Mouse (Mus musculus) hindbrain, embryonic 11.5 days (tissue): ENCODE data around the gene Larp4b. TPM values are rescaled to one million over a fixed set of nuclear protein-coding genes. Genes with fewer than 3 reads are reported as not detected.

Source experiments
- ATAC-seq: fragments of 200-750 bp; cut with Nextera tagmentation; 2 replicates; pipeline ENCODE4 v1.8.0; 2017; ENCODE audit warnings: mild to moderate bottlenecking, moderate TSS enrichment, moderate library complexity; ENCODE audit not compliant: low FRiP score
- DNase-seq: peaks from one replicate; pipeline ENCODE4 v3.0.0-alpha.2; 2015; ENCODE audit warnings: low spot score
- H3K27ac ChIP-seq: fragments of 300-500 bp; sonication (generic); 2 replicates; pipeline ENCODE4 v1.5.1; 2014; ENCODE audit warnings: mild to moderate bottlenecking, low read depth, low read length
- H3K27me3 ChIP-seq: fragments of 300-500 bp; sonication (generic); 2 replicates; pipeline ENCODE4 v1.6.1; 2014; ENCODE audit warnings: mild to moderate bottlenecking, low read length, moderate library complexity, mixed read lengths; ENCODE audit not compliant: control insufficient read depth, insufficient read depth
- H3K36me3 ChIP-seq: fragments of 300-500 bp; sonication (generic); 2 replicates; pipeline ENCODE4 v1.6.1; 2014; ENCODE audit warnings: mild to moderate bottlenecking, low read length, moderate library complexity, mixed read lengths; ENCODE audit not compliant: control insufficient read depth, insufficient read depth
- H3K4me1 ChIP-seq: fragments of 300-500 bp; sonication (generic); replicated peaks from 2 replicates; pipeline ENCODE4 v1.6.1; 2014; ENCODE audit warnings: low read length, mixed read lengths; ENCODE audit not compliant: control insufficient read depth, insufficient read depth
- H3K4me2 ChIP-seq: fragments of 300-500 bp; sonication (generic); replicated peaks from 2 replicates; pipeline ENCODE4 v1.6.1; 2014; ENCODE audit warnings: mild to moderate bottlenecking, low read depth, low read length
- H3K4me3 ChIP-seq: fragments of 300-500 bp; sonication (generic); 2 replicates; pipeline ENCODE4 v1.5.1; 2014; ENCODE audit warnings: low read depth, low read length
- H3K9ac ChIP-seq: fragments of 300-500 bp; sonication (generic); 2 replicates; pipeline ENCODE4 v1.6.1; 2014; ENCODE audit warnings: low read depth, low read length
- H3K9me3 ChIP-seq: fragments of 300-500 bp; sonication (generic); 2 replicates; pipeline ENCODE4 v1.6.1; 2016; ENCODE audit warnings: low read length; ENCODE audit not compliant: control insufficient read depth
- WGBS: fragments of 180-500 bp; shearing (Covaris S2); extraction: QIAGEN DNeasy Blood & Tissue Kit; methylation state at CpG from one replicate; pipeline ENCODE4 v1.1.7; 2014; 5-methylcytosine and 5-hydroxymethylcytosine counted together
- polyA plus RNA-seq: library from polyadenylated mRNA; unstranded; fragments of >200 nt; fragmentation: Nextera tagmentation; extraction: Ambion mirVana; gene quantifications from 2 replicates; pipeline ENCODE4 v1.2.1, GENCODE M21; 2014

Gene Larp4b
- polyA plus RNA-seq, 1 experiment from 2014 or later, result 36.0 TPM

DNA sequence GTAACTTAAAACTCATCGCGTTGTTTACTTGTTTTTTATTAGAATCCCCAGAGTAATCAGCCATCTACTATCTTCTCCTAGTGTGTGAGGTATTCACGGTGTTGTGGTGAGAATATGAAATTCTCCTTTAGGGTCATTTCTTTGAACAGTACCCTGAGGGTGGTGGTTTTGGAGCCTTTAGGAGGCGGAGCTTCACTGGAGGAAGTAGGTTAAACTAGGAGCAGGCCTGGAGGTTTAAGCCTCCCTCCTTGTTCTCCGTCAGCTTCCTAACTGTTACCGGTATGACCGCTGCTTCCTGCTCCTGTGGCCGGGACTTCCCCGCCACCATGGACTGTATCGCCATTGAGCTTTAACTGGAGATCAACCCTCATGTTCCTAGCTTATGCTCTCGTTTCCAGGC lies 86.5 kb downstream of the Larp4b start:
- no peak for ATAC-seq
- Histone ChIP-seq H3K9ac (no peak overlapping the region), H3K27ac (no peak overlapping the region), H3K4me1 (no peaks in the 10 kb centered on the region), H3K27me3 (no peaks in the 10 kb centered on the region), H3K4me3 (no peak overlapping the region), H3K36me3 (no peaks in the 10 kb centered on the region), H3K4me2 (no peak overlapping the region), H3K9me3 (no peaks in the 10 kb centered on the region)
- no peak for DNase-seq
- 58% methylated on average over 11 of the region's 11 CpGs for WGBS

DNA sequence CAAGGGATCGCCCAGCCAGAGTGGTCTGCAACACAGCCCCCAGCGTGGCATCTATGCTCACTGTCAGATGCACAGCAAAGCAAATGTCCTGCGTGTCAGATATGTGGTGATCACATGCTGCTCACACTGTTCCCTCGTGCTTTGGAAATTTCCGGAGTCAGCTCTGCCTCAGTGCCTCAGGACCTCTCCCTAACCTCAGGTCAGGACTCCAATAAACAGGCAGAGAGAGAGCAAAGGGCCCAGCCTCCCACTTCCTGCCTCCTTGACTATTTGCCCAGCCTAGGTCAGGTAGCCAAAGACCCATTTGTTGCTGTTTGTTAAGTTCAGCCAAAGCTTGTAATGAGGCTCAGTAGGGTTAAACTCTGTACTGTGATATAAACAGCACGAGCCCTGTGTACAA lies 87.4 kb downstream of the Larp4b start:
- WGBS, result 79% methylated on average over 6 of the region's 6 CpGs
- Histone ChIP-seq H3K9ac (no peak overlapping the region), H3K27me3 (no peaks in the 10 kb centered on the region), H3K27ac (no peak overlapping the region), H3K4me2 (no peak overlapping the region), H3K9me3 (no peaks in the 10 kb centered on the region), H3K4me3 (no peak overlapping the region), H3K4me1 (no peaks in the 10 kb centered on the region), H3K36me3 (no peaks in the 10 kb centered on the region)
- ATAC-seq (no peak), DNase-seq (no peak)

DNA sequence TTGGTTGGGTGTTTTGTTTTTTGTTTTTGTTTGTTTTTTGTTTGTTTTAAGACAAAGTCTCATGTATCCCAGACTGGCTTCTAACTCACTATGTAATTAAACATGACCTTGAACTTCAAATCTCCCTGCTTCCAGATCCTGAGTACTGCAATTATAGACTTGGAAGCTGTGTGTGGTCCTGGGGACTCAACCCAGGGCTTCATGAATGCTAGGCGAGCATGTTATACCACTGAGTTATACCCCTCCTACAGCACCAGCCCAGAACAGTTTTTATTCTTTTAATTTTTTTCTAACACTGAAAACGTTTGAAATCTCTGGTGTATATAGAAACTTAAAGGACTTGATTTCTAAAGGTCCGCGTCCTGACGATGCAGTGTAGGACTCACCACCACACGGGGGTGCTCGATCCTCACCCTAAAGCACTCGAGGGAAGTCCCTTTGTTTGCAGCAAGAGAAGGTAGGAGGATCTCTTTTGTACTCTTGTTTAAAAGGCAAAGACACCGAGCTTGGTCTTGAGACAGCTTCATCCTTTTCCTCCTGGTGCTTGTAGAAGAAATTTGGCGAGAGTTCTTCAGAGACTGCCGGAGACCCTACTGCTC lies 88.1 kb downstream of the Larp4b start:
- WGBS, result 11% methylated on average over 11 of the region's 11 CpGs
- Histone ChIP-seq H3K4me1 (no peaks in the 10 kb centered on the region), H3K9me3 (no peaks in the 10 kb centered on the region), H3K4me3 (no peak overlapping the region), H3K9ac (no peak overlapping the region), H3K27ac (no peak overlapping the region), H3K4me2 (no peak overlapping the region), H3K36me3 (no peaks in the 10 kb centered on the region), H3K27me3 (no peaks in the 10 kb centered on the region)
- DNase-seq, result peak; percentile 87
- peak; percentile 81 for ATAC-seq

DNA sequence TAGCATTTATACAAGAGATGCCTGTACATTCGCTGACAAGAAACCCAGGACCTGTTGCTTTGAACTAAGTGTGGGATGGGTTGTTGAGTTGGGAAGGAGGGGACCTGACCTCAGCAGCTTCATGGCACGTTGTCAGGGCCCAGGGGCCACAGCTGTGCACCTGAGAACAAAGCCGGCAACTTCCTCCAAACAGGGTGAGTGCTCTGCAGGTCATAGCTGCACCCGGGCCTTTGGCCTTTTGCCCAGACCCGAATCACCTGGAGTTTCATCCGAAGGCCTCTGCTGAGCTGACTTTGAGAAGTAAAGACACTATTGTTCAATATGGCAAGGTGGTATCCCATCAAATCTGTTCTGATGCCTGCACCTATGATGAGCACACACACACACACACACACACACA lies 90.6 kb downstream of the Larp4b start:
- 89% methylated on average over 6 of the region's 6 CpGs for WGBS
- Histone ChIP-seq H3K4me3 (no peak overlapping the region), H3K4me1 (no peaks in the 10 kb centered on the region), H3K4me2 (no peak overlapping the region), H3K9ac (no peak overlapping the region), H3K9me3 (no peaks in the 10 kb centered on the region), H3K27me3 (no peaks in the 10 kb centered on the region), H3K27ac (no peak overlapping the region), H3K36me3 (no peaks in the 10 kb centered on the region)
- no peak for ATAC-seq
- DNase-seq, result no peak

DNA sequence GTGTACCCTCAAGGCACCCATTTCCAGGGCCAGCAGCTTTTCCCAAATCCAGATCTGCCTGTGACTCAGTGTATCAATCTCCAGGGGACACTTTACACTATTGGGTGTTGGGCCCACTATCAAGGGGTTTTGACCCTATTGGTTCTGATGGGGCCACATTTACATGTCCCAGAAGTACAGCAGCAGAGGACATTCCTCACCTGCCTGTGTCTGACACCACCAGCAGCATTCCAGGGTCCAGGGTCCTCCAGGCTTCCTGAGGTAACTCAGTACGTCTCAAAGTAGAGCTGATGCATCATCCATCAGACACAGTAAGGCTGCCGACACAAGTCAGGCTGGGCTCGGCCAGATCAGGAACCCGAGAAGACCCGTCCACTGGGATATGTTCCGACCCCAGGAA lies 91.0 kb downstream of the Larp4b start:
- Histone ChIP-seq H3K9me3 (no peaks in the 10 kb centered on the region), H3K27ac (no peak overlapping the region), H3K36me3 (no peaks in the 10 kb centered on the region), H3K4me3 (no peak overlapping the region), H3K4me1 (no peaks in the 10 kb centered on the region), H3K4me2 (no peak overlapping the region), H3K27me3 (no peaks in the 10 kb centered on the region), H3K9ac (no peak overlapping the region)
- DNase-seq (no peak), ATAC-seq (no peak)
- 84% methylated on average over 6 of the region's 6 CpGs for WGBS

DNA sequence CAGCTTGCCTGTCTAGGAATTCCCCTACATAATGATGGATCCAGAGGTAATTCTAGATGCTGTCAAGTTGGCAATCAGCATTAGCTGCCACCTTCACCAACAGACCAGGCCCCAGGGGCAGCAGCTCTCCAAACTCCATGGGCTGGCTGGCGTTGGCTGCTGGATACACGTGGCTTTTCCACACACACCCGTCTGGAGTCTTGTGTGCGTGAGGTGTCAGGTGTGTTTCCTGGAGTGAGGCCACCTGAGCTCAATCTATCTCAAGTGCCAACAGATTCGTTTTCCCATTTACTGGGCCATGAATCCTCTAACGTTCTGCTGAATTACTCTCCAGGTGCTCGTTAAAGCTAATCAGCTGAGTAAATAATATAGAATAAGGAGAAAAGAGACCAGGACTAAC lies 93.5 kb downstream of the Larp4b start:
- Histone ChIP-seq H3K4me1 (no peaks in the 10 kb centered on the region), H3K9ac (no peak overlapping the region), H3K36me3 (no peaks in the 10 kb centered on the region), H3K27ac (no peak overlapping the region), H3K9me3 (no peaks in the 10 kb centered on the region), H3K4me3 (no peak overlapping the region), H3K27me3 (no peaks in the 10 kb centered on the region), H3K4me2 (no peak overlapping the region)
- DNase-seq, result no peak
- WGBS, result 73% methylated on average over 7 of the region's 7 CpGs
- no peak for ATAC-seq

DNA sequence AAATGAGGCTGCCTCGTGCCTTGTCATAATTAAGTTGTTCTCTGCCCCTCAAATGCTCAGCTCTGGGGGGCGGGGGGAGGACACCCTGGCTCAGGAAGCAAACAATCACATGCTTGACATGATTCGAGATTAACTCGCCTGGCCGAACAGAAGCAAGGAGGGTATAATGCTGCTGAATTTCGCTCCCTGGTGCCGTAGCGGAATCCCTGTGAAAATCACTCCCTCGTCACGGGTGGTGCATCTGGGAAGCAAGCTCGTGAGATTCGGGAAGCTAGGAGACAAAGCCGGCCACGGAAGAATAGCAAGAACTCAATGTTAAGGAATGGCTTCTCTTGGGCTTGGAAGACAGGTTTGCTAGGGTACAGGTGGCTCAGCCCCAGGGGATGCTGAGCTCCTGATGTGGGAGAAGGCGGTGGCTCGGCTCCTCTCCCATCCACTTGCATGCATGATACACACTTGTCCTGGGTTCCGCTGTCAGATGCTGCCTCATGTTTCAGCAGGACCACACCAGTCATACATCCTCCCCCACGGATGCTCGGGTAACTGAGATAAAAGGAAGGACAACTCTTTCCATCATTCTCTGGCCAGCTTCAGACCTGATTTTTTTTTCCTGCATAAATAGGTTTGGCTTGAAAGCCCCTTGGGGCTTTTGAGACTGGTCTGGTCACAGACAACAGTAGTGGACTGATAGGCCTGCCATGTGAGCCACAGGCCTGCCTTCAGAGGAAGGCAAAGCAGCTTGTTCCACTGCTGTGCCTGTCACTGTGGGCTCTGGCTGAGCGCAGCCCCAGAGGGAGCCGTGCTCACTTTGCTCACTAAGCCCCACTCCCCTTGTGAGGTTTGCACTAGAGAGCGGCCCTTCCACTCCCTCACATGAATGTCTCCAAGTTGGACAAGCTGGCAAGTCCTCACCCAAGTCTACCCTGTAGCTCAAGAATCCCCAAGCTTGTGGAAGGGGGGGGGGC lies 94.2 kb downstream of the Larp4b start:
- no peak for ATAC-seq
- no peak overlapping the region for H3K4me3 ChIP-seq
- no peaks in the 10 kb centered on the region for H3K4me1 ChIP-seq
- no peaks in the 10 kb centered on the region for H3K9me3 ChIP-seq
- no peak overlapping the region for H3K4me2 ChIP-seq
- 62% methylated on average over 22 of the region's 22 CpGs for WGBS
- H3K27ac ChIP-seq, result no peak overlapping the region
- no peak overlapping the region for H3K9ac ChIP-seq
- no peak for DNase-seq
- H3K36me3 ChIP-seq, result no peaks in the 10 kb centered on the region
- no peaks in the 10 kb centered on the region for H3K27me3 ChIP-seq

DNA sequence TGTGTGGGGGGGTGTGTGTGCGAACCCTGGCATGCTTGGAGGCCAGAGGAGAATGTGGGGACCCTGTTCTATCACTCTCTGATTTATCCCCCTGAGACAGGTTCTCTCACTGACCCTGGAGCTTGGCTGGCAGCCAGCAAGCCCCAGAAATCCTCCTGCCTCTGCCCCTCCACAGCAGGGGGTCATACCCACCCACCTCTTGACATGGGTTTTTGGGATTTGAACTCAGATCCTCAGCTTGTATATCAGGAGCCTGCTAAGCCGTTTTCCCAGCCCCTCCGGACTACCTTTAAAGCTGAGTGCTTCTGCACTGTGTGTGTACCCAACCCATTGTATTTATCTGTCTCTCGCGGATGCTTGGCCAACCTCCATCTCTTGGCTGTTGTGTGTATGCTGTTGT lies 95.8 kb downstream of the Larp4b start:
- no peak overlapping the region for H3K4me3 ChIP-seq
- H3K4me1 ChIP-seq, result no peaks in the 10 kb centered on the region
- no peak overlapping the region for H3K9ac ChIP-seq
- no peak overlapping the region for H3K4me2 ChIP-seq
- ATAC-seq (no peak), DNase-seq (no peak)
- WGBS, result 91% methylated on average over 5 of the region's 5 CpGs
- no peaks in the 10 kb centered on the region for H3K27me3 ChIP-seq
- H3K36me3 ChIP-seq, result no peaks in the 10 kb centered on the region
- no peak overlapping the region for H3K27ac ChIP-seq
- H3K9me3 ChIP-seq, result no peaks in the 10 kb centered on the region
